Mouse (Mus musculus) spleen, adult 12 weeks (tissue): ENCODE results near the gene Cyp2t4.

Experiments
- DNase-seq: peaks from one replicate; pipeline ENCODE4 v3.0.0; 2022; ENCODE audit warnings: low spot score

The Cyp2t4 gene

GRCm38 (mm10) chr7:27161744-27162143 is 8.2 kb downstream of the Cyp2t4 start:
- no peak for DNase-seq

GRCm38 (mm10) chr7:27162780-27163449 is 9.4 kb downstream of the Cyp2t4 start:
- DNase-seq = no peak

- no peak for DNase-seq
These were observed 9.9 kb downstream of the Cyp2t4 start for GRCm38 (mm10) chr7:27163450-27163805.

- no peak for DNase-seq
These were observed 10.8 kb downstream of the Cyp2t4 start for GRCm38 (mm10) chr7:27164112-27164947.

GRCm38 (mm10) chr7:27165007-27165655 is 11.6 kb downstream of the Cyp2t4 start:
- no peak for DNase-seq

GRCm38 (mm10) chr7:27165696-27166095 is 12.2 kb downstream of the Cyp2t4 start:
- no peak for DNase-seq

- peak; percentile 78 for DNase-seq
These were observed 12.7 kb downstream of the Cyp2t4 start for GRCm38 (mm10) chr7:27166229-27166613.

DNA sequence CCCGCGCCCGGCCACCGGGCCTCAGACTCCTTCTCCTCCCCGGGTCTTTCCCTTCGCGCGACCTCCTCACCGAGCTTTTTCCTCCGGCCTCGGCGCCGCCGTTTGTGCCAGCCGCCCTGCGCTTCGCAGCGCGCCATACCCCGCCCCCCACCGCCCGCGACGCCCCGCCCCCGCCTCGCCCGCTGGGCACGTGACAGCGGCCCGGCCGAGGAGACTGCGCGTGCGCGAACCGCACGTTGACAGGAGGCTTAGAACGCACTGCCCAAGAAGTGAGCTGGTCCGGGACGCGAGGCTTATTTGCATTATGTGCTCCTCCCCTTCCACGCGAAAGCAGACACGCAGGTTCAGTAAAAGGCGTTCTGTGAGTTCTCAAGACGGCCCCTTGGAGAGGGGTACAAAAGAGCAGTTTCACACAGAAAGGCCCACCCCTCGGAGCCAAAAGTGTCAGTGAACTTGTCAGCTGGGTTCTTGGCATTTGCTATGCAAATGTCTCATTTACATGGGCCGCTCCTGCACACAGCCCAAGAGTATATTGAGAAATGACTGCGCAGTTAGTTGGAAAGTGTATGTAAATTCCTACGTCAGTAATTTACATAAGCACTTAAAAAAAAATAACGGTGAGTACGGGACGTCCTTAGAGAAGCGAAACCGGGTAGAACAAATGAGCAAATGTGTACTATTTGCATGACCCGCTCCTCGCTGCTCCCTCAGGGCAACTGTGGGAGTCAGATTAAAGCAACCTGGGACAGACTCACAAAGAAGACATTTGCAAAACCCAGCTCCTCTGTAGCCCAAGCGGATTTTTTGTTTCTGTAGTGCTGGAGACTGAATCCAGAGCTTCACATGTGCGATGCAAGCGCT is 13.3 kb downstream of the Cyp2t4 start, which contains the start of gene Egln2:
TSS of gene Egln2 (minus strand) at position 189 of the 861 bp plus-strand sequence.
- peak; percentile 89 for DNase-seq

- DNase-seq = no peak
These were observed 14.1 kb downstream of the Cyp2t4 start for GRCm38 (mm10) chr7:27167475-27168094.

- no peak for DNase-seq
These were observed 14.9 kb downstream of the Cyp2t4 start for GRCm38 (mm10) chr7:27168371-27168770.

DNA sequence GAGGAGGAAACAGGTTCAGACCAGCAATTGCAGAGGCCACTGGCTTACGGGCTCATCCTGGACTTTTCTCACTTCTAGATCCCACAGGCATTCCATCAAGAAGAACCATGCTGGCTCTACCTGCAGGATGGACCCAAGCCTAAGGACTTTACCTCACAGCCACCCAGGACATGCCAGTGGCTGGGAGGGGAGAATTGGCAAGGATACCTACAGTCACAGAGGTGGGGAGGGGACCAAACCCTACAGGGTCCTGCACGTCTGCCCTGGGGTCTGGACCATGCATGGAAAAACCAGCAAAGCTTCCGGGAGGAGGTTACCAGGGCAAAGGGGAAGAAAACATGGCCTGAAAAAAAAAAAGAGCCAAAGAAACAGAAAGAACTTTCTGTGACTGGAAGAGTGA is 17.5 kb downstream of the Cyp2t4 start:
- DNase-seq = no peak

GRCm38 (mm10) chr7:27174496-27174895 is 21.0 kb downstream of the Cyp2t4 start:
- DNase-seq = no peak

GRCm38 (mm10) chr7:27174896-27175295 is 21.4 kb downstream of the Cyp2t4 start:
- no peak for DNase-seq

DNA sequence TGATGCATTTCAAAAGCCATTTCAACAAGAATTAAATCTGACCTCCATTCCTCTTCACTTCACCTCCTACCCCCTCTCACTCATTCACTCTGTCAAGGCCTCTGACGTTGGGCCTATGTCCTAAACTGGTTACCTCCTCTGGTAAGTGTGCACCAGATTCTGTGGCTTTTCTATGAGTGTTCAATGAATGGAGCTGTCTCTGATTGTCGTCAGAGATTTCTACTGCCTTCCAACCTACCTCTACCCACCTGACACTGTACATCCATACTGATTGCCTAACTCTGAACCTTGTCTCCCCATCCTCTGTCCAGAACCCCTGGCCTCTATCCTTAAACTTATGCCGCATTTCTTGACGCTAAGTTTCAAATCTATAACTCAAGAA is 24.4 kb downstream of the Cyp2t4 start:
- no peak for DNase-seq

DNA sequence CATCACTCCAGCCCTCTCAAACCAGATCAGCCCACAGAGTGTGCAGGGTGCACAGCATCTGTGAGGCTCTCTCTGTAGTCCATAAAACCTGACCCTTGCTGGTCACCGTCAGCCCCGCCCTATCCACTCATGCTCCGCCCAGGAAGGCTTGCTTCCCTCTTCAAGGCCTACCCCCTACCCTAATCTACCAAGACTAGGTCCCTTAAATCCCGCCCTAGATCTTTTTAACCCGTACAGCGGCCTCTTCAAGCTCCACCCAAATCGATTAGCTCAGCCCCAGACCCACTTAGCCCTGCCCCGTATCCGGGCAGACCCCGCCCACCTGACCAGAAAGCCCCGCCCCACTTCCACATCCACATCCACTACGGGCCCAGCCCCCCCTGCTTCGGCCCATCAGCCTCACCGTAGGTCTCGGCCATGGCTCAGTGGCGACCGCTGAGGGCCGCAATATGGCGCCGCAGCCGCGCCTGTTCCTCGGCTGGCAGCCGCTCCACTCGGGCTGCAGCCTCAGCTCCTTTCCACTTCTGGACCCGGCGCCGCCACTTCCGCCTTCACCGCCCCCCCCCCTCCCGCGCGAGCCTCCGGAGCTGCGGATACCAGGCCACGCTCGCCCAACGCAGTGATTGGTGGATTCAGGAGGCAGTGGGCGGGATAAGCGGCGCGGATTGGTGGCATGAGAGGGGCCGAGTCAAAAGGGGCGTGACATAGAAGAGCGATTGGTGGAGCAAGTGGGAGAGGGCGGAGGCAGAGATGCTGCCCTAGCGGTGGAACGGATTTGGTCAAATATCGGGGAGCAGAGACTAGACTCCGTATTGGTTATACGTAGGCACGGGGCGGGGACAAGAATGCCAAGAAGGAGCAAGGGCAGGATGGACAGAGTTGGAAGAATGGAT is 25.1 kb downstream of the Cyp2t4 start, which contains the start of gene Rab4b:
TSS of gene Rab4b (minus strand) at position 573 of the 893 bp plus-strand sequence.
- peak; percentile 98 for DNase-seq

DNA sequence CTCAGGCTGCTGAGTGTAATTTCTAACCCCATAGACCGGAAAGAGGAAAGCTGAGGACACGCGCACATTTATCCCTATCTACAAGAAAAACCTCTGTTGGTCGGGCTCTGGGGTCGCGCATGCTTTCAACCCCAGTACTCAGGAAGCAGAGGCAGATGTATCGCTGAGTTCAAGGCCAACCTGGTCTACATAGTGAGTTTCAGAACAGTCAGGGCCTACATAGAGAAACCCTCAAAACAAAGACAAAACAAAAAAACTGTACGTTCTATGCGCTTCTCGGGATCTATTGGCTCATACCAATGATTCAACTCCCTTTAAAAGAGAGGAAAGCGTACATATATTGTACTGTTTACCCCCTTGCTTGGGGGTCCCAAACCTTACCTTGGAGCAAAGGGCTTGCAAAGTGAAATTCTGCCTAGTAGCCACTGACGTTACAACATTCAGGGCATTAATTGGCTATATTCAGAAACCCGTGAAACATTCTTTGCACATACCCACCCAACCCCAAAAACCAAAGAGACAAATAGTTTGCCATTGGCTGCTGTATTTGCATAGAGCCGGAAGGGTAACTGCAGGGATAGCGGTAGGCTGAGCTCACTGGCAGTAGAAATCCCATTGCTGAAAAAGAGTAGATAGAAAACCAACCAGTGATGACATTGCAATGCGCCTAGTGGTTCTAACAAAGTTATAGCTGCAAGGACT is 25.9 kb downstream of the Cyp2t4 start:
- DNase-seq = no peak

DNA sequence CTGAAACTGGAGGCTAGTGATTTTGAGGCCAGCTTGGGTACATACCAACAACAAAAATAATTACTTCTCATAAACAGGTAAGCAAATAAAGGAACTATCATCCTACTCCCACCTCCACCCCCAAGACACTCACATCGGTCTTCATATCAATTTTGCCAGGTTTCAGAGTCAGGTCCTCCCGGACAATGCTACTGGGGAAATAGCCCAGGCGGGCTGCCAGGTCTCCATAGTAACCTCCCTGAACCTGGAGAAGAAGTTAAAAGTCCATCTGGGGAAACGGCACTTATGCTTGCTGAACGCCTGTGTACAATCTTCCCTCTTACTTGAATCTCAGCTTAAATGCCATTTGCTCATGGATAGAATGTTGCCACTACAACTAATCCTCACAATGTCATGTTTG is 26.5 kb downstream of the Cyp2t4 start:
- no peak for DNase-seq

GRCm38 (mm10) chr7:27180837-27181695 is 27.6 kb downstream of the Cyp2t4 start, which contains the start of the genes Gm21983 and Mia:
Gm21983 (minus strand) TSS chr7:27181086.
Mia (minus strand) TSS chr7:27181157.
- DNase-seq = no peak

- no peak for DNase-seq
These were observed 29.0 kb downstream of the Cyp2t4 start for GRCm38 (mm10) chr7:27182498-27182897.
